Comparison of ENCODE assay signal across 11 mouse cellular contexts in genomic region chr11:80551634-80552033, GRCm38 (mm10).
DNase-seq lines count a peak whose midpoint lies in the region; ATAC-seq and TF ChIP-seq lines count a peak whose summit lies in the region.
"Had no signal": no experiment of that assay in that cellular context is flagged by ENCODE, and none has a peak within 500 bp of the region (broad histone marks: within the 10 kb centered on the region; RNA-seq: fewer than 3 reads in every experiment).

No protein-coding gene starts in this region.

- peak; percentile 78 for ATAC-seq in forebrain, postnatal 0 days
- no peak for ATAC-seq in kidney, embryonic 15.5 days (replicated peaks; ENCODE audit: low FRiP score)

- TF ChIP-seq CTCF in forebrain, postnatal 0 days (IDR thresholded peaks at IDR 0.05; ENCODE audit: low read depth): no peak

- no peaks in the 10 kb centered on the region for H3K36me3 ChIP-seq in forebrain, postnatal 0 days (ENCODE audit: insufficient read depth)
- H3K36me3 ChIP-seq in kidney, embryonic 15.5 days: no peaks in the 10 kb centered on the region

- H3K4me2 ChIP-seq in forebrain, postnatal 0 days (ENCODE audit: low read depth): no peak overlapping the region
- no peak overlapping the region for H3K4me2 ChIP-seq in kidney, embryonic 15.5 days

- H3K27me3 ChIP-seq in forebrain, postnatal 0 days (ENCODE audit: insufficient read depth, low read length): no peaks in the 10 kb centered on the region
- H3K27me3 ChIP-seq in kidney, embryonic 15.5 days: no peaks in the 10 kb centered on the region

- 27% methylated on average over 3 of the region's 3 CpGs for WGBS in forebrain, postnatal 0 days
- WGBS in kidney, embryonic 15.5 days: 57% methylated on average over 3 of the region's 3 CpGs

- no peak overlapping the region for H3K9ac ChIP-seq in forebrain, postnatal 0 days
- H3K9ac ChIP-seq in kidney, embryonic 15.5 days: no peak overlapping the region

- no peak overlapping the region for H3K4me3 ChIP-seq in forebrain, postnatal 0 days (ENCODE audit: low read depth, low read length)
- H3K4me3 ChIP-seq in kidney, embryonic 15.5 days (replicated peaks): no peak overlapping the region

- no peaks in the 10 kb centered on the region for H3K9me3 ChIP-seq in forebrain, postnatal 0 days (ENCODE audit: low read length)
- H3K9me3 ChIP-seq in kidney, embryonic 15.5 days (replicated peaks): no peaks in the 10 kb centered on the region

- peak overlapping the region; percentile 82 for H3K27ac ChIP-seq in forebrain, postnatal 0 days (ENCODE audit: low read depth, low read length)
- H3K27ac ChIP-seq in kidney, embryonic 15.5 days: no peak overlapping the region

- peak; percentile 28 to 57 for DNase-seq in frontal cortex, postnatal 36 days (ENCODE audit: low spot score in 2 of 2)
- no peak for DNase-seq in frontal cortex, postnatal 14 days (ENCODE audit: low spot score in 2 of 2)
- DNase-seq in right cerebral cortex, adult 2 months (ENCODE audit: low spot score in 2 of 2): peak; percentile 25 to 49
- no peak for DNase-seq in right cerebral cortex, postnatal 14 days
- DNase-seq in forebrain, postnatal 0 days: peak; percentile 75
- no peak for DNase-seq in gastrocnemius, postnatal 10 days
- DNase-seq in gastrocnemius, adult 18-20 months (ENCODE audit: low spot score): no peak
- DNase-seq: gastrocnemius, postnatal 36 days; kidney, postnatal 25 days; thymus, postnatal 4 days had no signal

- peaks cover 17% of the 10 kb centered on the region for H3K4me1 ChIP-seq in forebrain, postnatal 0 days (ENCODE audit: insufficient read depth)
- no peaks in the 10 kb centered on the region for H3K4me1 ChIP-seq in kidney, embryonic 15.5 days

Comparison
In these comparisons a context has a peak if more than half of its experiments do, and no peak if none do; other contexts are left out.
1. DNase-seq: peak in frontal cortex, postnatal 36 days (2 of 2), right cerebral cortex, adult 2 months (2 of 2) and forebrain, postnatal 0 days (single experiment); none in frontal cortex, postnatal 14 days (0 of 2), right cerebral cortex, postnatal 14 days (single experiment), gastrocnemius, postnatal 10 days (single experiment) and gastrocnemius, adult 18-20 months (single experiment).